Mouse (Mus musculus) ovary, postnatal 36 days (tissue): Measurements from ENCODE around the gene Pnpla3.

ENCODE experiments used
- DNase-seq: peaks from one replicate; pipeline ENCODE4 v3.0.0; 2022; ENCODE audit warnings: low spot score, mixed read lengths

Pnpla3 gene

GRCm38 (mm10) chr15:84217969-84218782 lies 50.5 kb downstream of the Pnpla3 start:
- no peak for DNase-seq

- DNase-seq, result no peak
These were observed 51.2 kb downstream of the Pnpla3 start for GRCm38 (mm10) chr15:84218783-84219271.

GRCm38 (mm10) chr15:84221539-84221938 lies 53.9 kb downstream of the Pnpla3 start:
- no peak for DNase-seq

- DNase-seq, result no peak
These were observed 55.8 kb downstream of the Pnpla3 start for GRCm38 (mm10) chr15:84223423-84223822.

- no peak for DNase-seq
These were observed 57.1 kb downstream of the Pnpla3 start for GRCm38 (mm10) chr15:84224779-84225178.

- no peak for DNase-seq
These were observed 59.3 kb downstream of the Pnpla3 start for GRCm38 (mm10) chr15:84226918-84227317.

- DNase-seq, result no peak
These were observed 63.0 kb downstream of the Pnpla3 start for GRCm38 (mm10) chr15:84230661-84231060.

GRCm38 (mm10) chr15:84231113-84231712 lies 63.6 kb downstream of the Pnpla3 start:
- peak; percentile 44 for DNase-seq

GRCm38 (mm10) chr15:84231721-84232561 lies 64.3 kb downstream of the Pnpla3 start, which contains the start of gene Parvb:
Gene Parvb, plus strand, starts transcription at chr15:84232043.
- peak; percentile 50 for DNase-seq

- DNase-seq, result no peak
These were observed 65.0 kb downstream of the Pnpla3 start for GRCm38 (mm10) chr15:84232609-84233008.

GRCm38 (mm10) chr15:84234794-84235581 lies 67.4 kb downstream of the Pnpla3 start:
- no peak for DNase-seq

GRCm38 (mm10) chr15:84235646-84236045 lies 68.0 kb downstream of the Pnpla3 start:
- no peak for DNase-seq
